Mouse (Mus musculus): ENCODE results near the gene Lhx5. TPM values are rescaled to one million over a fixed set of nuclear protein-coding genes. Genes with fewer than 3 reads are reported as not detected.

Lhx5 gene
- polyA plus RNA-seq, 1 experiment from 2014 or later = not detected

DNA sequence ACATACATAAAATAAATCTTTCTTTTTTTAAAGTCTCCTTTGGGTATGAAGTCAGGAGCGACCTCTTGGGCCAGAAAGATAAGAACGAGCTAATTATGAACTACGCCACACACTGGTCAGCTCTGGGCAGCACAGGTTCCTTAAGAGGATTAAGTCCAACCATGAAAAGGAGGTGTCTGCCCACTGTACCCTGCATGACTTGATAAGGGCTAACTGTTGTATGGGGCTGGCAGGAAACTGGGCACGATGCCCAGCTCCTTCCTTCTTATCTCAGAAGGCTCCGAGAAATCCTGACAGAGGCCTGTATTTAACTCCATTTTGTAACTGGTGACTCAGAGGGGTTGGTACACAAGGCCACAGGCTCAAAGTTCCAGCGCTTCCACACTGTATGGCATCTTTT is 34.4 kb downstream of the Lhx5 start:
- Histone ChIP-seq H3K79me2 (ENCODE audit: inconsistent target) (no peaks in the 10 kb centered on the region), H3K27ac (no peak overlapping the region), H3K4me3 (ENCODE audit: inconsistent target) (no peak overlapping the region), H3K36me3 (ENCODE audit: inconsistent target) (no peaks in the 10 kb centered on the region)
- WGBS (ENCODE audit: missing documents) = 14% methylated on average over 6 of the region's 6 CpGs

DNA sequence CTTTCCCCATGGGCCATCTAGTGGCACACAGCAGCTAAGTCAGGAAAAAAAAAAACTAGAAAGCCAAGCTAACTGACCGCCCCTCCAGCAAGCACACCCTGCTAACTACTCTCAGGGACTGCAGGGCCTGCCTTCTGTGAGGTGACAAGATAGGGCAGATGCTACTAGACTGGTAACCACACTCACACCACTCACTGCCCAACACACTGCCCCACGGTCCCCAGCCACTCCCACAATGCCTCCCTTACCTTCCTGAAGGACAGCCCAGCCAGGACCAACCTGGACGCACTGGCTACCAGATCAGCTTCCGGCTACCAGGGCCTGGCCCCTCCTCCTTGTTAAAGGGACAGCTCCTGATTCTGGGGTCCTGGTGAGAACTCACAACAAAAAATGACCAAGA is 35.5 kb downstream of the Lhx5 start:
- WGBS (ENCODE audit: missing documents) = 28% methylated on average over 4 of the region's 4 CpGs
- H3K4me3 ChIP-seq (ENCODE audit: inconsistent target) = no peak overlapping the region

DNA sequence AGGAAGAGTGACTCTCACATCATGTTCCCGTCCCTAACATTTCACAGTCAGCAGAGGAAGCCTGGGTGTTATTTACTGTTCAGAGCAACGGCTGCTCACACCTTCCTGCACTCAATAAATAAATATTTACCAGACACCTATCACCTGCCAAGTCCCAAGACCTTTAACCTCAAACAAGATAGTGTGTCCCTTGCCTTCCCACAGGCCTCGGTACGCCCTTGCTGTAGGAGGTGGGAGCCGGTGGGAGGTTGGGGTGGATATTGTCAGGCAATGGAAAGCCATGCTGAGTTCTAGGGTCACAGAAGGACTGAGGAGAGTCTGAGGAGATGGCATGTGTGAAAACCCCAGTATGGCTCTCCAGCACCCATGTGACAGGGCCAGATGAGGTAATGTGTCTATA is 36.8 kb downstream of the Lhx5 start:
- 90% methylated on average over 5 of the region's 5 CpGs for WGBS (ENCODE audit: missing documents)
- Histone ChIP-seq H3K4me3 (ENCODE audit: inconsistent target) (no peak overlapping the region), H3K27ac (no peak overlapping the region), H3K36me3 (ENCODE audit: inconsistent target) (no peaks in the 10 kb centered on the region), H3K79me2 (ENCODE audit: inconsistent target) (no peaks in the 10 kb centered on the region)

More for the DNA sequence above, 35.5 kb downstream of the Lhx5 start:
- Histone ChIP-seq H3K36me3 (ENCODE audit: inconsistent target) (no peaks in the 10 kb centered on the region), H3K79me2 (ENCODE audit: inconsistent target) (no peaks in the 10 kb centered on the region), H3K27ac (no peak overlapping the region)

DNA sequence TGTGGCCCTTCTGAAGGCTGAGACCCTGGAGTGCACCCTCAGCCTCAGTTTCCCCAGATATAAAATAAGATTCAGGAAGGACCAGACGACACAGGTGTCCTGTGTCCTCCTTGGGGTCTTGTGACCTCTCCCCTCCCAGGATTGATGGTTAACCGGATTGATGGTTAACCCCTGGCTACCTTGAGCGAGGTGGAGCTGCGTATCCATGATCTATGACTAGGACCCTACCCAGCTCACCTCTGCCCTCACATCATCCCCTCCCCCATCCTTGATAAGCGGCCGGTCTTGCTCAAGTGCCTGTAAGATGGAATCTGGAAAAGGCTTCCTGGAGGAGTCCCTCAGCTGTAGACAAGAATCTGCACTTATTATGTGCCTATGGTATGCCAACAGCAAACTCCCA is 37.3 kb downstream of the Lhx5 start:
- WGBS (ENCODE audit: missing documents) = 90% methylated on average over 6 of the region's 6 CpGs
- Histone ChIP-seq H3K36me3 (ENCODE audit: inconsistent target) (no peaks in the 10 kb centered on the region), H3K27ac (no peak overlapping the region)

DNA sequence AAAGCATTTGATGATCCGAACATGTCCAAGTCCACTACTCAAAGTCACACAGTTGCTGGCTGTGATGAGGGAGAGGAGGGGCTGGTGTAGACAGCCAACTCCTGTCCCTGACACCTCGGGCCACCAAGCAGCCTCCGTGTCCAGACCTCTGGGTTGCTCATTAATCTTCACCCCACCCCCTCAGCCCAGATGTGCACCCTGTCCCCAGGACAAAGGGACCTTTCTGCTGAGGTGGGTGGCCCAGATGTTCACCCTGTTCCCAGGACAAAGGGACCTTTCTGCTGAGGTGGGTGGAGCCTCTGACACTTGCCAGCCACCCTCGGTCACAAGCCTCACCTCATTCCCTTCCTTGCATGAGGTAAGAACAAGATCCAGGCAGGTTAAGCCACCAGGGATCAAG is 40.0 kb downstream of the Lhx5 start:
- 88% methylated on average over 4 of the region's 4 CpGs for WGBS (ENCODE audit: missing documents)
- no peak overlapping the region for H3K27ac ChIP-seq

More for the DNA sequence above, 37.3 kb downstream of the Lhx5 start:
- Histone ChIP-seq H3K4me3 (ENCODE audit: inconsistent target) (no peak overlapping the region), H3K79me2 (ENCODE audit: inconsistent target) (no peaks in the 10 kb centered on the region)

DNA sequence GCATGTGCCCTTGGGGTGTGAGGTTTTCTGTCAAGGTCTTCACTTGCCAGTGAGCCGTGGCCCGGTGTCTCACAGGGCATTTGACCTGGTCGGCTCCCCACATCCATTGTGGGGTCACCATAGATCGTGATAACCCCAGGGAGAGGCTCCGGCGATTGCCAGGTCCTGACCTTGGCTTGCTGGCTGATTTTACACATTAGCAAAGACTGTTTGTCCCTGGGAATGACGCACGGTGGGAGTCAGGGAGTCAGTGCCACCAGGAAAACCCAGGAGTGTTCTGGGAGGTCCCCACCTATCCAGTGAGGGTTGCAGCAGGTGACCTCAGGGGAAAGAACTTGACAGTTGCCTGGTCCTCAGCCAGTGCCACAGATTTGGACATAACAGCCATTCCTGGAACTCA is 41.3 kb downstream of the Lhx5 start, which contains the start of gene Sdsl:
TSS of gene Sdsl (minus strand) at position 41 of the 400 bp plus-strand sequence.
- Histone ChIP-seq H3K27ac (no peak within 1 kb of the TSS), H3K4me3 (ENCODE audit: inconsistent target) (no peak within 1 kb of the TSS), H3K36me3 (ENCODE audit: inconsistent target) (no peaks in the 10 kb centered on the region), H3K79me2 (ENCODE audit: inconsistent target) (no peaks in the 10 kb centered on the region)
- WGBS (ENCODE audit: missing documents) = 81% methylated on average over 8 of the region's 8 CpGs

More for the DNA sequence above, 40.0 kb downstream of the Lhx5 start:
- Histone ChIP-seq H3K4me3 (ENCODE audit: inconsistent target) (no peak overlapping the region), H3K79me2 (ENCODE audit: inconsistent target) (no peaks in the 10 kb centered on the region), H3K36me3 (ENCODE audit: inconsistent target) (no peaks in the 10 kb centered on the region)

DNA sequence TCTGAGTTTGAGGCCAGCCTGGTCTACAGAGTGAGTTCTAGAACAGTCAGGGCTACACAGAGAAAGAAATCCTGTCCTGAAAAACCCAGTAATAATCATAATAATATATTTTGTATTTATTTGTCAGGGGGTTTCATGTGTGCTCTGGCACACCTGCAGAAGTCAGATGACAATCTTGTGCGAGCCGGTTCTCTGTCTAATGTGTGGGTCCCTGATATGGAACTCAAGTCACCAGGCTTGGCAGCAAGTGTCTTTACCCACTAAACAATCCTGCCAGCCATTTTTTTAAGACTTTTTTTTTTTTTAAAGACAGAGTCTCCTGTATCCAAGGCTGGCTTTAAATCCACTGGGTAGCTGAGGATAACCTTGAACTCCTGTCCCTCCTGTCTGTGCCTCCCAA is 41.9 kb downstream of the Lhx5 start:
- H3K79me2 ChIP-seq (ENCODE audit: inconsistent target) = no peaks in the 10 kb centered on the region
- no peak overlapping the region for H3K27ac ChIP-seq
- H3K36me3 ChIP-seq (ENCODE audit: inconsistent target) = no peaks in the 10 kb centered on the region
- no peak overlapping the region for H3K4me3 ChIP-seq (ENCODE audit: inconsistent target)
- 70% methylated on average over 2 of the region's 2 CpGs for WGBS (ENCODE audit: missing documents)

DNA sequence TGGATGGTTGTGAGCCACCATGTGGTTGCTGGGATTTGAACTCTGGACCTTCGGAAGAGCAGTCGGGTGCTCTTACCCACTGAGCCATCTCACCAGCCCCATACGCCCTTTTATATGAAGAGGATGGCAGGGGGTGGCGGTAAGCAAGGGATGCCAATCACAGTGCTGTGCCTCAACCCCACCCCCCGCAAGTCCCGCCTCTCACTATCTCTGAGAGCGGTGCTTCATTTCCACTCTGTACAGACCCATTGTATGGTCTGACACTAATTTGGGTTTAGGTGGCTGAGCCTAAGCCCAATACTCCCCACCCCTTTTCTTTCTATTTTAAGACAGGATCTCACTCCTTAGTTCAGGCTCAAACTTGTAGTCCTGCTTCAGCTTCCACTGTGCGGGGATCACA is 44.4 kb downstream of the Lhx5 start:
- Histone ChIP-seq H3K79me2 (ENCODE audit: inconsistent target) (no peaks in the 10 kb centered on the region), H3K27ac (no peak overlapping the region), H3K4me3 (ENCODE audit: inconsistent target) (no peak overlapping the region), H3K36me3 (ENCODE audit: inconsistent target) (no peaks in the 10 kb centered on the region)
- 80% methylated on average over 8 of the region's 8 CpGs for WGBS (ENCODE audit: missing documents)

DNA sequence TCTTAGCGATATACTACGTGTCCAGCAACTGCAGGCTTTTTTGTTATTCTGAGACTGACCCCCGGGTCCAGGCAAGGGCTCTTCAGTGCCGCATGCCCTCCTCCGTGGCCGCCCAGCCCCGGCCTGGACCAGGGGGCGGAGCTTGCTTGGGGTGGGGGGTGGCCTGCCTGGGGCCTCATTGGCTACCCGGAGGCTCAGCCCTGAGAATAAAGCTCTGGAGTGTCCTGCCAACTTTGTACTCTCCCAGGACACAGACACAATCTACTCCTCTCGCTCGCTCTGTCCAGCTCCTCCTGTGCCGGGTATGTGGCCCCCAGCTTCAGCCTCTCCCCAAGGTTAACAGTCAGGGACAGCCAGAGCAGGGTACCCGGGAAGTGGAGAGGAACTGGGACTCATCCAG is 44.8 kb downstream of the Lhx5 start, which contains the start of gene Sds:
TSS of gene Sds (plus strand) at position 231 of the 400 bp plus-strand sequence.
- H3K4me3 ChIP-seq (ENCODE audit: inconsistent target) = no peak within 1 kb of the TSS
- H3K27ac ChIP-seq = no peak within 1 kb of the TSS
- 40% methylated on average over 13 of the region's 13 CpGs for WGBS (ENCODE audit: missing documents)
- H3K79me2 ChIP-seq (ENCODE audit: inconsistent target) = no peaks in the 10 kb centered on the region
- no peaks in the 10 kb centered on the region for H3K36me3 ChIP-seq (ENCODE audit: inconsistent target)

DNA sequence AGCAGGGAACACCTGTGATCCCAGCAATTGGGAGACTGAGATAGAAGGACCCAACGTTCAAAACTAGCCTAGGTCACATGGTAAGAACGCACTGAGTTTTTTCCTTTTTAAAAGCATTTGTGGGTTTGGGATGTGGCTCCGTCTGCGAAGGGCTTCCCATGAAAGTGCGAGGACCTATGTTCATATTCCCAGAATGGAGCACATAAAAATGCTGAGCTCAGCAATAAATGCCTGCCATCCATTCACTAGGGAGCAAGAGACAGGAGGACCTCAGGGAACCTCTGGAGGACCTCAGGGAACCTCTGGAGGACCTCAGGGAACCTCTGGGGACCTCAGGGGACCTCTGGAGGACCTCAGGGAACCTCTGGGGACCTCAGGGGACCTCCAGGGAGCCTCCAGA is 46.5 kb downstream of the Lhx5 start:
- WGBS (ENCODE audit: missing documents) = 94% methylated on average over 5 of the region's 5 CpGs
- H3K36me3 ChIP-seq (ENCODE audit: inconsistent target) = no peaks in the 10 kb centered on the region
- H3K27ac ChIP-seq = no peak overlapping the region
- H3K79me2 ChIP-seq (ENCODE audit: inconsistent target) = no peaks in the 10 kb centered on the region
- H3K4me3 ChIP-seq (ENCODE audit: inconsistent target) = no peak overlapping the region

DNA sequence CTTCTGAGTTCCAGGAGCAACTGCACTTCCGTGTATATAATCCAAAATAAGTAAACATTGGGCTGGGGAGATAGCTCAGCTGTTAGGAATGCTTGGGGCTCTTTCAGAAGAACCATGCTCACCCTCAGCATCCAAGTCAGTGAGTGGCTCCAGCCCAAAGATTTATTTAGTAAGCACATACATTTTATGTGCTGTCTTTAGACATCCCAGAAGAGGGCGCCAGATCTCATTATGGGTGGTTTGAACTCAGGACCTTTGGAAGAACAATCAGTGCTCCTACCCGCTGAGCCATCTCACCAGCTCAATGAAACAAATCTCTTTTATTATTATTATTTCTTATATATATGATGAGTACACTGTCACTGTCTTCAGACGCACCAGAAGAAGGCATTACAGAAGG is 48.0 kb downstream of the Lhx5 start:
- Histone ChIP-seq H3K36me3 (ENCODE audit: inconsistent target) (peaks cover 7% of the 10 kb centered on the region; the same call in 1 of the 2 replicates), H3K27ac (no peak overlapping the region), H3K4me3 (ENCODE audit: inconsistent target) (no peak overlapping the region), H3K79me2 (ENCODE audit: inconsistent target) (no peaks in the 10 kb centered on the region)
- 68% methylated on average over 4 of the region's 4 CpGs for WGBS (ENCODE audit: missing documents)

DNA sequence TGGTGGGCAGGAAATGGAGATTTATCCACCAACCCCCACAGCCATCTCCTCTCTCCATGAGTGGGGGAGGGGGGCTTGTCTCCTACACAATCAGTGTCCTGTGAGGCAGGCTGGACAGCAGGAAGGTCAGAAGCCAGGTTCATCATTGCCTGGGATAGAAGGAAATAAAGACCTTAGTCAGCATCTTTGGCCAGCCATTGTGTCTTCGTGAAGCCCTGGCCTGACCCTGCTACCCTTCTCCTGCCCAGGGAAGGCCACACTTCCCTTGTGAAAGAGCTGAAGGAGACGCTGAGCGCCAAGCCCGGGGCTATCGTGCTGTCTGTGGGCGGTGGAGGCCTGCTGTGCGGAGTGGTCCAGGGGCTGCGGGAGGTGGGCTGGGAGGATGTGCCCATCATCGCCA is 49.7 kb downstream of the Lhx5 start:
- Histone ChIP-seq H3K79me2 (ENCODE audit: inconsistent target) (no peaks in the 10 kb centered on the region), H3K36me3 (ENCODE audit: inconsistent target) (peaks cover 22% of the 10 kb centered on the region), H3K4me3 (ENCODE audit: inconsistent target) (no peak overlapping the region), H3K27ac (no peak overlapping the region)
- 75% methylated on average over 9 of the region's 9 CpGs for WGBS (ENCODE audit: missing documents)

DNA sequence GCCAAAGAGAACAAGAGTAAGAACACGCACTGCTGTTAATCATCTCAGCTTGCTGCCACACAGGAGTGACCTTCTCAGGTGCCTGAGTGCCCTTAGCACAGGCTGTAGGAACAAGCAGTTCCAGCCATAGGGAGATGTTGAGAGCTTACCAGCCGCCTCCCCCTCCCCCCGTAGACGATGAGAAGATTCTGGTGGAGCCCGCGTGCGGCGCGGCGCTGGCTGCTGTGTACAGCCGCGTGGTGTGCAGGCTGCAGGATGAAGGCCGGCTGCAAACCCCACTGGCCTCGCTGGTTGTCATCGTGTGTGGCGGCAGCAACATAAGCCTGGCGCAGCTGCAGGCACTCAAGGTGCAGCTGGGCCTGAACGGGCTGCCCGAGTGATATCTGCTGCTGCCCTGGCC is 51.9 kb downstream of the Lhx5 start:
- no peak overlapping the region for H3K27ac ChIP-seq
- no peak overlapping the region for H3K4me3 ChIP-seq (ENCODE audit: inconsistent target)
- WGBS (ENCODE audit: missing documents) = 92% methylated on average over 19 of the region's 19 CpGs
- H3K36me3 ChIP-seq (ENCODE audit: inconsistent target) = peaks cover 44% of the 10 kb centered on the region
- H3K79me2 ChIP-seq (ENCODE audit: inconsistent target) = no peaks in the 10 kb centered on the region

DNA sequence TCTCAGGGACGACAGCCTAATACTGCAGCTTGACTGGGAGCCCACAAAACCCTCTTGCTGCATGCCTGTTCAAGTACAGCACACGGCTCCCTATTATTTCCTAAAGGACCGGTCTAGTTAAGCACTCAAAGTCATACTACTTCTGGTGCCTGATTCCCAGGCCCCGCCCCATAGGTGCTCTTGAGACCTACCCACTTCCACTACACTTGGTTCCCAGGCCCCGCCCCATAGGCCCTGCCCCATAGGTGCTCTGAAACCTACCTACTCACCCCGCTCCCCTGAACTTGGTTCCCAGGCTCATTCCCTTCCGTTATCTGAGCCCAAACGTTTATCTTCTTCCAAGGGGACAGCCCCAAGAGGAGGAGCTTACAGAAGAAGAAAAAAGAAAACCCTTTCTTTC is 56.3 kb downstream of the Lhx5 start:
- WGBS (ENCODE audit: missing documents) = 91% methylated on average over 8 of the region's 8 CpGs
- Histone ChIP-seq H3K79me2 (ENCODE audit: inconsistent target) (no peaks in the 10 kb centered on the region), H3K4me3 (ENCODE audit: inconsistent target) (no peak overlapping the region), H3K36me3 (ENCODE audit: inconsistent target) (peaks cover 80% of the 10 kb centered on the region), H3K27ac (no peak overlapping the region)

DNA sequence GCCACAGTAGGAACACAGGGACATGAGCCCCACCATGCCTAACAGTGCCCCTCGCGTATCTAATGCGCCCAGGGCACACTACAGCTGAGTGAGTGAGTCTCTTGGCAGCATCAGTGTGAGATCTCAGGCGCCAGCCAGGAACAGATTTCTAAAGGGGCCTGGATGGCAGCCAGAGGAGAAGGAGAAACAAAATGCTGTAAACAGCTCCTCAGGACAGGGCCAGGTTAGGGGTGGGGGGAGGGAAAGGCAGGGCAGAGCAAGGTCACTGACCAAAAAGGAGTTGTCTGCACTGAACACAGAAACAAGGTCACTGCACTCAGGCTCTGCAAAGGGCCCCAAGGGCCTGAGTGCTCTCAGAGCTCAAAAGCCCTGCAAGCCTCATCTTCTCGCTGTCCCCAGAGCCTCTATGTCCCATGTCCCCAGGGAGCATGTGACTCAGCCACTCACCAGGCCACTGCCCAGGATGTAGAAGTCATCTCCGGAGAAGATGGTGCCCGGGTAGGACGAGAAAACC is 59.2 kb downstream of the Lhx5 start:
- no peak overlapping the region for H3K27ac ChIP-seq
- H3K36me3 ChIP-seq (ENCODE audit: inconsistent target) = peaks cover 88% of the 10 kb centered on the region
- no peak overlapping the region for H3K4me3 ChIP-seq (ENCODE audit: inconsistent target)
- no peaks in the 10 kb centered on the region for H3K79me2 ChIP-seq (ENCODE audit: inconsistent target)
- 82% methylated on average over 7 of the region's 8 CpGs for WGBS (ENCODE audit: missing documents)
